Mouse (Mus musculus) limb, embryonic 11.5 days (tissue): ENCODE measurements around the gene Gsap. TPM values are rescaled to one million over a fixed set of nuclear protein-coding genes. Genes with fewer than 3 reads are reported as not detected.
"Not testable (repeated sequence)": the region's sequence is repeated elsewhere in the genome, so short reads cannot be mapped to it uniquely, and the experiment has no call there.

Experiments
- ATAC-seq: fragments of 200-750 bp; cut with Nextera tagmentation; 2 replicates; pipeline ENCODE4 v1.8.0; 2017; ENCODE audit warnings: low read depth; ENCODE audit not compliant: insufficient number of reproducible peaks, low FRiP score, low TSS enrichment
- DNase-seq: peaks from one replicate; pipeline ENCODE4 v3.0.0-alpha.2; 2015; ENCODE audit warnings: low spot score
- H3K27ac ChIP-seq: fragments of 300-500 bp; sonication (generic); replicated peaks from 2 replicates; pipeline ENCODE4 v1.5.1; 2014; ENCODE audit warnings: low read depth, mild to moderate bottlenecking, low read length
- H3K27me3 ChIP-seq: fragments of 300-500 bp; sonication (generic); 2 replicates; pipeline ENCODE4 v1.6.1; 2014; ENCODE audit warnings: mild to moderate bottlenecking, low read length, mixed read lengths; ENCODE audit not compliant: control insufficient read depth, insufficient read depth
- H3K36me3 ChIP-seq: fragments of 300-500 bp; sonication (generic); 2 replicates; pipeline ENCODE4 v1.6.1; 2014; ENCODE audit warnings: mild to moderate bottlenecking, low read length, moderate library complexity, mixed read lengths; ENCODE audit not compliant: control insufficient read depth, insufficient read depth
- H3K4me1 ChIP-seq: fragments of 300-500 bp; sonication (generic); 2 replicates; pipeline ENCODE4 v1.6.1; 2014; ENCODE audit warnings: low read length, mixed read lengths; ENCODE audit not compliant: control insufficient read depth, insufficient read depth
- H3K4me2 ChIP-seq: fragments of 300-500 bp; sonication (generic); 2 replicates; pipeline ENCODE4 v1.6.1; 2014; ENCODE audit warnings: low read depth, mild to moderate bottlenecking, moderate library complexity; ENCODE audit not compliant: severe bottlenecking
- H3K4me3 ChIP-seq: fragments of 300-500 bp; sonication (generic); 2 replicates; pipeline ENCODE4 v1.5.1; 2014; ENCODE audit warnings: low read depth, low read length
- H3K9ac ChIP-seq: fragments of 300-500 bp; sonication (generic); 2 replicates; pipeline ENCODE4 v1.6.1; 2014; ENCODE audit warnings: mild to moderate bottlenecking, low read length
- H3K9me3 ChIP-seq: fragments of 300-500 bp; sonication (generic); 2 replicates; pipeline ENCODE4 v1.6.1; 2016; ENCODE audit warnings: low read length; ENCODE audit not compliant: control insufficient read depth
- WGBS: fragments of 180-500 bp; shearing (Covaris S2); extraction: QIAGEN DNeasy Blood & Tissue Kit; methylation state at CpG from one replicate; pipeline ENCODE4 v1.1.7; 2014; 5-methylcytosine and 5-hydroxymethylcytosine counted together
- polyA plus RNA-seq: library from polyadenylated mRNA; unstranded; fragments of >200 nt; fragmentation: Nextera tagmentation; extraction: Ambion mirVana; gene quantifications from 2 replicates; pipeline ENCODE4 v1.2.1, GENCODE M21; 2014

Gsap gene
- polyA plus RNA-seq, 1 experiment from 2014 or later, result 2.2 TPM

DNA sequence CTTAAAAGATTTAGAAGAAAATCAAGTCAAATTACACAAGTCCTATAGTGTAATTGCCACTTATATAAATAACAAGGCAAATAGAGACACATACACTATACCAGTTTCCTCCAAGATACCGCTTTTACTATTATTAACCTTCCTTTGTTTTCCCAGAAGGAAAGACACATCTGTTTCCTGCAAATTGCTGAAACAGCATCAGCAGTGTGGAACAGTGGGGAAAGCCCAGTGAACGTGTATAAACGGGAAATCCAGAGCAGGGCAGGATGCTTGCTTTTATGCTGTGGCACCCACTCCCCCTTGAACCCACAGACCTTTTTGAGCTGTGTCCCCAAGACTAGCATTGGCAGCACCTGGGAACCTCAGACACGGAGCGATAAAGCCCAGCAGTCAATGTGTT is 15.2 kb upstream of the Gsap start:
- Histone ChIP-seq H3K4me1 (peaks cover 8% of the 10 kb centered on the region), H3K27me3 (no peaks in the 10 kb centered on the region), H3K4me2 (no peak overlapping the region), H3K9ac (no peak overlapping the region), H3K36me3 (no peaks in the 10 kb centered on the region), H3K9me3 (no peaks in the 10 kb centered on the region), H3K4me3 (no peak overlapping the region), H3K27ac (no peak overlapping the region)
- WGBS, result 69% methylated on average over 5 of the region's 5 CpGs
- ATAC-seq, result no peak
- DNase-seq, result peak; percentile 19

DNA sequence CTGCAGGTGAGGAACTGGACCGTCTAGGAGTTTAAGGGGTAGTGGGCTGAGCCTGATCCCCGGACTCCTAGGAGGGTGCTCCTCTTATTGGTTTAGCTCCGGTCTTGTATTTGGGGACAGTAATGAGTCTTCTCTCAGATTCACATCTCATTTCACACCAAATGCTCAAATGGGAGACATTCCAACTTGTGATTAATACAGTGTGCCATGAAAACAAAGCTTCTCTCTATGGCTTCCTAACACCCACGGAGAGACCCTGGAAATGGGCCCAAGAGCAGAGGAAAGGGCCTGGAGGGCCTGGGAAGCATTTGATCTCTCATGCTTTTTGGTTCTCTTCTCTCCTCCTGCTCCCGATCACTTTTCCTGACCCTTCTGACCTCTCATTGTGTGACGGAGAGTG is 14.7 kb upstream of the Gsap start:
- 79% methylated on average over 6 of the region's 6 CpGs for WGBS
- no peak overlapping the region for H3K4me2 ChIP-seq

DNA sequence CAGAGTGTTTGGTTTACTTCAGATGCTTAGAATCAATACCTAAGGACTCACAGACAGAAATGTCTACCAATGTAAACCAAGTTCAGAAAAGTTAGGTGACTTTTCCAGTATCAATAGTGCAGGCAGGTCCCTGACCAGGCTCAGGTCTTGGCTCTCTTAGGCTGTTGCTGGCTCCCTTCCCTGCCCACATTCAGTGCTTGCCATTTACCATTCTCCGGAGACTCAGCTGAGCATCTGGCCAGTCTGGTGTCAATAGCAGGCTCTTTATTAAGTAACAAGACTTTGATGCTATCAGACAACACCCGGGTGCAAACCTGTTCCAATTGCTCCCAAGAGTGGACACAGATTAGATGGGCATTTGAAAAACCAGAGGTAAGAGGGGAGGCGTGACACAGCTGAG is 13.7 kb upstream of the Gsap start:
- no peak overlapping the region for H3K9ac ChIP-seq
- no peak overlapping the region for H3K4me3 ChIP-seq
- DNase-seq (no peak), ATAC-seq (no peak)
- H3K4me1 ChIP-seq, result peaks cover 8% of the 10 kb centered on the region
- H3K4me2 ChIP-seq, result no peak overlapping the region
- no peaks in the 10 kb centered on the region for H3K27me3 ChIP-seq
- no peaks in the 10 kb centered on the region for H3K9me3 ChIP-seq
- H3K27ac ChIP-seq, result no peak overlapping the region
- WGBS, result 76% methylated on average over 3 of the region's 3 CpGs
- H3K36me3 ChIP-seq, result no peaks in the 10 kb centered on the region

More for the DNA sequence above, 14.7 kb upstream of the Gsap start:
- Histone ChIP-seq H3K9ac (no peak overlapping the region), H3K36me3 (no peaks in the 10 kb centered on the region), H3K4me1 (peaks cover 8% of the 10 kb centered on the region), H3K27me3 (no peaks in the 10 kb centered on the region), H3K9me3 (no peaks in the 10 kb centered on the region), H3K4me3 (no peak overlapping the region), H3K27ac (no peak overlapping the region)
- no peak for ATAC-seq
- DNase-seq, result peak; percentile 18

GRCm38 (mm10) chr5:21175132-21176112 is 10.6 kb upstream of the Gsap start:
- H3K4me3 ChIP-seq, result no peak overlapping the region
- peaks cover 8% of the 10 kb centered on the region for H3K4me1 ChIP-seq
- no peaks in the 10 kb centered on the region for H3K9me3 ChIP-seq
- no peak overlapping the region for H3K9ac ChIP-seq
- no peaks in the 10 kb centered on the region for H3K27me3 ChIP-seq
- no peak overlapping the region for H3K4me2 ChIP-seq
- WGBS, result 50% methylated on average over 9 of the region's 9 CpGs
- peak overlapping the region; percentile 55; the same call in 1 of the 2 replicates for H3K27ac ChIP-seq
- DNase-seq (peak; percentile 29), ATAC-seq (peak; percentile 58; the same call in 1 of the 2 replicates)
- H3K36me3 ChIP-seq, result no peaks in the 10 kb centered on the region

DNA sequence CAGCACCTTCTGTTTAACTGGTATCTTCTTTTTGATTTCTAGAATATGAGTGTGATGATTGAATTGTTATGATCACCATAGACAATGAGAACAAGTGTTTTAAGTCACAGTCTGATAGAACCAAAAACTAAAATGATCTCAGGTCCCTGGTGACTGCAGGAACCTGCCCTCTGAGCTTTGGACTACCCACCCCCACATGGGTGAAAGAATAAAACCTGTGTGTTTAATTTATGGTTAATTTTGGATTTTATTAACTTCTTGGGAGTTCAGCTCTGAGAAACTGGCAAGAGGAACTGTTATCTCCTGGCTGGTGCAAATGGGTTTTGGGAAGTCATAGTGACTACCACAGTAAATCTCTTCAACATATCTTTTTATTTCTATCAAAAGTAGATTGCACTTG is 6.6 kb upstream of the Gsap start:
- no peaks in the 10 kb centered on the region for H3K9me3 ChIP-seq
- no peak overlapping the region for H3K27ac ChIP-seq
- ATAC-seq (no peak), DNase-seq (no peak)
- H3K4me2 ChIP-seq, result no peak overlapping the region
- H3K9ac ChIP-seq, result no peak overlapping the region
- H3K27me3 ChIP-seq, result no peaks in the 10 kb centered on the region
- H3K36me3 ChIP-seq, result no peaks in the 10 kb centered on the region
- H3K4me1 ChIP-seq, result peaks cover 5% of the 10 kb centered on the region
- no peak overlapping the region for H3K4me3 ChIP-seq

DNA sequence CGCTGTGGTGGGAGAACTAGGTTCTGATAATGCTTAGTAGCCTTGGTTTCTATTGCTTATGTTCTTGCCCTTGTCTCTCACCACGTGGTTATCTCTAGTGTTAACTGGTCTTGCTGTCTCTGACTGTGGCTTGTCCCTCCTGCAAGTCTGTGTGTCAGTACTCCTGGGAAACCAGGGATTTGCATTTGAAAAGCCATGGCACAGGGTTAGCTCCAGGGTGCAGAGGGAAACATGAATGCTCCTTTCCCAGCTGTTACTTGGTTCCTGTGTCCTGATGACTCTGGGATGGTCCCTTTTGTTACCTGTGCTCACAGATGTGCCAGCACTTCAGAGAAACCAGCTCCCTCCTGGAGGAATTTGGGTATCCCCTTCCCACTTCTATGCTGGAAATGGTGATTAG is 3.0 kb upstream of the Gsap start:
- not testable (repeated sequence) for H3K27me3 ChIP-seq, H3K4me1 ChIP-seq, H3K36me3 ChIP-seq, H3K27ac ChIP-seq, H3K9me3 ChIP-seq, ATAC-seq, H3K4me3 ChIP-seq, DNase-seq, H3K4me2 ChIP-seq, H3K9ac ChIP-seq
- WGBS, result 52% methylated on average over 2 of the region's 2 CpGs

GRCm38 (mm10) chr5:21186821-21187220 is 766 bp downstream of the Gsap start:
- no peaks in the 10 kb centered on the region for H3K4me1 ChIP-seq
- H3K9me3 ChIP-seq, result no peaks in the 10 kb centered on the region
- H3K4me3 ChIP-seq, result peak overlapping the region; percentile 48
- peak; percentile 26 for DNase-seq
- ATAC-seq, result no peak
- 6% methylated on average over 4 of the region's 4 CpGs for WGBS
- H3K27me3 ChIP-seq, result no peaks in the 10 kb centered on the region
- peak overlapping the region; percentile 80 for H3K4me2 ChIP-seq
- no peak overlapping the region for H3K27ac ChIP-seq
- H3K36me3 ChIP-seq, result no peaks in the 10 kb centered on the region
- H3K9ac ChIP-seq, result no peak overlapping the region

- no peak overlapping the region for H3K27ac ChIP-seq
- 16% methylated on average over 3 of the region's 3 CpGs for WGBS
These were observed 2.4 kb downstream of the Gsap start for GRCm38 (mm10) chr5:21188435-21188834.

More at GRCm38 (mm10) chr5:21188435-21188834, 2.4 kb downstream of the Gsap start:
- no peak for ATAC-seq
- Histone ChIP-seq H3K27me3 (no peaks in the 10 kb centered on the region), H3K4me1 (no peaks in the 10 kb centered on the region), H3K4me2 (no peak overlapping the region), H3K4me3 (no peak overlapping the region), H3K36me3 (no peaks in the 10 kb centered on the region), H3K9me3 (no peaks in the 10 kb centered on the region), H3K9ac (no peak overlapping the region)
- DNase-seq, result no peak
